Mouse (Mus musculus): Measurements from ENCODE around the gene Wdr13. TPM values are rescaled to one million over a fixed set of nuclear protein-coding genes. Genes with fewer than 3 reads are reported as not detected.

Wdr13 gene
- polyA plus RNA-seq, 1 experiment from 2014 or later, result 19.8 TPM

GRCm38 (mm10) chrX:8142948-8143347 is 10.3 kb upstream of the Wdr13 start:
- H3K27ac ChIP-seq (replicated peaks), result no peak overlapping the region
- H3K4me3 ChIP-seq, result no peak overlapping the region
- no peaks in the 10 kb centered on the region for H3K27me3 ChIP-seq (replicated peaks; ENCODE audit: low read depth, poor library complexity, severe bottlenecking)
- H3K36me3 ChIP-seq (replicated peaks), result peaks cover 60% of the 10 kb centered on the region
- H3K9me3 ChIP-seq, result peaks cover 7% of the 10 kb centered on the region; the same call in 1 of the 2 replicates
- 87% methylated on average over 7 of the region's 7 CpGs for WGBS
- DNase-seq (ENCODE audit: low spot score), result no peak
- H3K4me1 ChIP-seq, result peaks cover 10% of the 10 kb centered on the region

GRCm38 (mm10) chrX:8141058-8141457 is 8.4 kb upstream of the Wdr13 start:
- peaks cover 7% of the 10 kb centered on the region; the same call in 1 of the 2 replicates for H3K9me3 ChIP-seq
- no peak for DNase-seq (ENCODE audit: low spot score)
- WGBS, result 74% methylated on average over 3 of the region's 3 CpGs
- no peak overlapping the region for H3K27ac ChIP-seq (replicated peaks)
- H3K4me1 ChIP-seq, result peaks cover 10% of the 10 kb centered on the region
- peaks cover 65% of the 10 kb centered on the region for H3K36me3 ChIP-seq (replicated peaks)
- H3K4me3 ChIP-seq, result no peak overlapping the region
- no peaks in the 10 kb centered on the region for H3K27me3 ChIP-seq (replicated peaks; ENCODE audit: low read depth, poor library complexity, severe bottlenecking)

- Histone ChIP-seq H3K36me3 (replicated peaks) (peaks cover 65% of the 10 kb centered on the region), H3K4me3 (no peak overlapping the region), H3K27ac (replicated peaks) (no peak overlapping the region), H3K9me3 (peaks cover 6% of the 10 kb centered on the region; the same call in 1 of the 2 replicates), H3K4me1 (peaks cover 10% of the 10 kb centered on the region), H3K27me3 (replicated peaks; ENCODE audit: low read depth, poor library complexity, severe bottlenecking) (no peaks in the 10 kb centered on the region)
- 84% methylated on average over 2 of the region's 2 CpGs for WGBS
- no peak for DNase-seq (ENCODE audit: low spot score)
Measured at GRCm38 (mm10) chrX:8140446-8140845, 7.8 kb upstream of the Wdr13 start.

- Histone ChIP-seq H3K27ac (replicated peaks) (no peak overlapping the region), H3K9me3 (peaks cover 5% of the 10 kb centered on the region; the same call in 1 of the 2 replicates), H3K36me3 (replicated peaks) (peaks cover 62% of the 10 kb centered on the region), H3K27me3 (replicated peaks; ENCODE audit: low read depth, poor library complexity, severe bottlenecking) (no peaks in the 10 kb centered on the region), H3K4me3 (no peak overlapping the region), H3K4me1 (peaks cover 10% of the 10 kb centered on the region)
- 68% methylated on average over 1 of the region's 1 CpGs for WGBS
- DNase-seq (ENCODE audit: low spot score), result no peak
Measured at GRCm38 (mm10) chrX:8139480-8139879, 6.8 kb upstream of the Wdr13 start.

- Histone ChIP-seq H3K27me3 (replicated peaks; ENCODE audit: low read depth, poor library complexity, severe bottlenecking) (no peaks in the 10 kb centered on the region), H3K36me3 (replicated peaks) (peaks cover 32% of the 10 kb centered on the region), H3K4me3 (no peak overlapping the region), H3K27ac (replicated peaks) (no peak overlapping the region), H3K9me3 (peaks cover 5% of the 10 kb centered on the region; the same call in 1 of the 2 replicates), H3K4me1 (0 out of 2 replicates have a peak, but pooled peaks cover 3% of the 10 kb centered on the region)
- DNase-seq (ENCODE audit: low spot score), result no peak
- 62% methylated on average over 2 of the region's 2 CpGs for WGBS
Measured at GRCm38 (mm10) chrX:8135886-8136285, 3.2 kb upstream of the Wdr13 start.

GRCm38 (mm10) chrX:8131393-8131792 is 1.3 kb downstream of the Wdr13 start:
- Histone ChIP-seq H3K27me3 (replicated peaks; ENCODE audit: low read depth, poor library complexity, severe bottlenecking) (no peaks in the 10 kb centered on the region), H3K9me3 (peaks cover 5% of the 10 kb centered on the region; the same call in 1 of the 2 replicates), H3K4me3 (peak overlapping the region; percentile 65), H3K27ac (replicated peaks) (peak overlapping the region; percentile 89), H3K4me1 (0 out of 2 replicates have a peak, but pooled peaks cover 3% of the 10 kb centered on the region), H3K36me3 (replicated peaks) (peaks cover 24% of the 10 kb centered on the region)
- no peak for DNase-seq (ENCODE audit: low spot score)
- 88% methylated on average over 17 of the region's 17 CpGs for WGBS

GRCm38 (mm10) chrX:8125235-8125634 is 7.5 kb downstream of the Wdr13 start:
- no peak overlapping the region for H3K4me3 ChIP-seq
- DNase-seq (ENCODE audit: low spot score), result no peak
- H3K27me3 ChIP-seq (replicated peaks; ENCODE audit: low read depth, poor library complexity, severe bottlenecking), result no peaks in the 10 kb centered on the region
- no peaks in the 10 kb centered on the region for H3K9me3 ChIP-seq
- no peaks in the 10 kb centered on the region for H3K4me1 ChIP-seq
- WGBS, result 81% methylated on average over 7 of the region's 7 CpGs
- no peak overlapping the region for H3K27ac ChIP-seq (replicated peaks)
- peaks cover 38% of the 10 kb centered on the region for H3K36me3 ChIP-seq (replicated peaks)

- Histone ChIP-seq H3K27ac (replicated peaks) (no peak overlapping the region), H3K27me3 (replicated peaks; ENCODE audit: low read depth, poor library complexity, severe bottlenecking) (no peaks in the 10 kb centered on the region), H3K4me3 (no peak overlapping the region), H3K9me3 (peaks cover 3% of the 10 kb centered on the region; the same call in 1 of the 2 replicates), H3K4me1 (no peaks in the 10 kb centered on the region), H3K36me3 (replicated peaks) (peaks cover 28% of the 10 kb centered on the region)
- no peak for DNase-seq (ENCODE audit: low spot score)
- WGBS, result 81% methylated on average over 6 of the region's 6 CpGs
Measured at GRCm38 (mm10) chrX:8123821-8124470, 8.7 kb downstream of the Wdr13 start.

GRCm38 (mm10) chrX:8117264-8117663 is 15.4 kb downstream of the Wdr13 start:
- no peaks in the 10 kb centered on the region for H3K4me1 ChIP-seq
- peaks cover 3% of the 10 kb centered on the region; the same call in 1 of the 2 replicates for H3K9me3 ChIP-seq
- H3K27ac ChIP-seq (replicated peaks), result no peak overlapping the region
- H3K36me3 ChIP-seq (replicated peaks), result no peaks in the 10 kb centered on the region
- DNase-seq (ENCODE audit: low spot score), result no peak
- H3K27me3 ChIP-seq (replicated peaks; ENCODE audit: low read depth, poor library complexity, severe bottlenecking), result no peaks in the 10 kb centered on the region
- no peak overlapping the region for H3K4me3 ChIP-seq

GRCm38 (mm10) chrX:8115275-8115674 is 17.4 kb downstream of the Wdr13 start:
- WGBS, result 76% methylated on average over 4 of the region's 4 CpGs

GRCm38 (mm10) chrX:8105019-8105418 is 27.7 kb downstream of the Wdr13 start:
- Histone ChIP-seq H3K4me1 (peaks cover 9% of the 10 kb centered on the region), H3K27ac (replicated peaks) (no peak overlapping the region), H3K36me3 (replicated peaks) (no peaks in the 10 kb centered on the region), H3K4me3 (no peak overlapping the region), H3K27me3 (replicated peaks; ENCODE audit: low read depth, poor library complexity, severe bottlenecking) (no peaks in the 10 kb centered on the region), H3K9me3 (no peaks in the 10 kb centered on the region)
- WGBS, result 91% methylated on average over 3 of the region's 3 CpGs
- no peak for DNase-seq (ENCODE audit: low spot score)

More at GRCm38 (mm10) chrX:8115275-8115674, 17.4 kb downstream of the Wdr13 start:
- no peak for DNase-seq (ENCODE audit: low spot score)
- Histone ChIP-seq H3K27ac (replicated peaks) (no peak overlapping the region), H3K36me3 (replicated peaks) (no peaks in the 10 kb centered on the region), H3K4me3 (no peak overlapping the region), H3K9me3 (peaks cover 3% of the 10 kb centered on the region; the same call in 1 of the 2 replicates), H3K4me1 (no peaks in the 10 kb centered on the region), H3K27me3 (replicated peaks; ENCODE audit: low read depth, poor library complexity, severe bottlenecking) (no peaks in the 10 kb centered on the region)

- Histone ChIP-seq H3K4me1 (peaks cover 9% of the 10 kb centered on the region), H3K4me3 (no peak overlapping the region), H3K9me3 (no peaks in the 10 kb centered on the region), H3K27me3 (replicated peaks; ENCODE audit: low read depth, poor library complexity, severe bottlenecking) (no peaks in the 10 kb centered on the region), H3K27ac (replicated peaks) (no peak overlapping the region), H3K36me3 (replicated peaks) (no peaks in the 10 kb centered on the region)
- DNase-seq (ENCODE audit: low spot score), result no peak
- WGBS, result 64% methylated on average over 7 of the region's 7 CpGs
Measured at GRCm38 (mm10) chrX:8102213-8102668, 30.5 kb downstream of the Wdr13 start.

- Histone ChIP-seq H3K4me1 (peaks cover 9% of the 10 kb centered on the region), H3K9me3 (no peaks in the 10 kb centered on the region), H3K27me3 (replicated peaks; ENCODE audit: low read depth, poor library complexity, severe bottlenecking) (no peaks in the 10 kb centered on the region), H3K4me3 (no peak overlapping the region), H3K27ac (replicated peaks) (peak overlapping the region; percentile 71), H3K36me3 (replicated peaks) (no peaks in the 10 kb centered on the region)
- DNase-seq (ENCODE audit: low spot score), result peak; percentile 79
- WGBS, result 18% methylated on average over 3 of the region's 3 CpGs
Measured at GRCm38 (mm10) chrX:8101017-8101416, 31.7 kb downstream of the Wdr13 start.
